11 mouse cellular contexts compared by ENCODE assay signal in genomic region chr17:9765680-9766250, GRCm38 (mm10).
DNase-seq lines count a peak whose midpoint lies in the region; ATAC-seq lines count a peak whose summit lies in the region.
"Had no signal": no experiment of that assay in that cellular context is flagged by ENCODE, and none has a peak within 500 bp of the region (broad histone marks: within the 10 kb centered on the region; RNA-seq: fewer than 3 reads in every experiment).

No protein-coding gene starts in this region.

- no peak overlapping the region for H3K9ac ChIP-seq in heart, embryonic 13.5 days
- H3K9ac ChIP-seq in heart, embryonic 11.5 days (ENCODE audit: low read depth, low read length) = no peak overlapping the region
- no peak overlapping the region for H3K9ac ChIP-seq in forebrain, embryonic 12.5 days
- H3K9ac ChIP-seq in hindbrain, embryonic 16.5 days (ENCODE audit: low read depth, low read length) = no peak overlapping the region
- no peak overlapping the region for H3K9ac ChIP-seq in neural tube, embryonic 14.5 days (replicated peaks; ENCODE audit: low read depth, low read length)
- H3K9ac ChIP-seq: limb, embryonic 15.5 days had no signal

- H3K9me3 ChIP-seq in heart, embryonic 13.5 days = no peaks in the 10 kb centered on the region
- H3K9me3 ChIP-seq in heart, embryonic 11.5 days (replicated peaks; ENCODE audit: control insufficient read depth, low read length) = no peaks in the 10 kb centered on the region
- no peaks in the 10 kb centered on the region for H3K9me3 ChIP-seq in forebrain, embryonic 12.5 days
- no peaks in the 10 kb centered on the region for H3K9me3 ChIP-seq in hindbrain, embryonic 16.5 days (ENCODE audit: control insufficient read depth, low read length)
- H3K9me3 ChIP-seq in neural tube, embryonic 14.5 days (ENCODE audit: control insufficient read depth, low read length) = no peaks in the 10 kb centered on the region
- H3K9me3 ChIP-seq: limb, embryonic 15.5 days had no signal

- no peak for DNase-seq in thymus, postnatal 25 days
- DNase-seq in spleen, adult 18-20 months = no peak
- DNase-seq in testis, postnatal 10 days (ENCODE audit: low spot score) = no peak
- DNase-seq: kidney, postnatal 14 days; thymus, postnatal 36 days had no signal

- H3K27ac ChIP-seq in heart, embryonic 13.5 days (replicated peaks) = no peak overlapping the region
- no peak overlapping the region for H3K27ac ChIP-seq in heart, embryonic 11.5 days (ENCODE audit: low read depth, low read length)
- H3K27ac ChIP-seq in forebrain, embryonic 12.5 days = peak overlapping the region; percentile 90
- peak overlapping the region; percentile 71 for H3K27ac ChIP-seq in hindbrain, embryonic 16.5 days (ENCODE audit: low read depth, low read length)
- peak overlapping the region; percentile 44; the same call in 1 of the 2 replicates for H3K27ac ChIP-seq in neural tube, embryonic 14.5 days (ENCODE audit: low read depth, low read length)

- no peaks in the 10 kb centered on the region for H3K27me3 ChIP-seq in heart, embryonic 13.5 days (replicated peaks)
- H3K27me3 ChIP-seq in heart, embryonic 11.5 days (ENCODE audit: control insufficient read depth, insufficient read depth, low read length) = no peaks in the 10 kb centered on the region
- 0 out of 2 replicates have a peak, but pooled peaks cover 3% of the 10 kb centered on the region for H3K27me3 ChIP-seq in forebrain, embryonic 12.5 days
- H3K27me3 ChIP-seq in hindbrain, embryonic 16.5 days (replicated peaks; ENCODE audit: control insufficient read depth, insufficient read depth, low read length) = no peaks in the 10 kb centered on the region
- H3K27me3 ChIP-seq in neural tube, embryonic 14.5 days (ENCODE audit: control insufficient read depth, insufficient read depth, low read length) = no peaks in the 10 kb centered on the region
- H3K27me3 ChIP-seq: limb, embryonic 15.5 days had no signal

- peaks cover 31% of the 10 kb centered on the region for H3K4me1 ChIP-seq in heart, embryonic 13.5 days
- H3K4me1 ChIP-seq in heart, embryonic 11.5 days (ENCODE audit: control insufficient read depth, insufficient read depth, low read length) = peaks cover 9% of the 10 kb centered on the region; the same call in 1 of the 2 replicates
- peaks cover 43% of the 10 kb centered on the region for H3K4me1 ChIP-seq in forebrain, embryonic 12.5 days
- peaks cover 12% of the 10 kb centered on the region; the same call in 1 of the 2 replicates for H3K4me1 ChIP-seq in hindbrain, embryonic 16.5 days (ENCODE audit: control insufficient read depth, insufficient read depth, low read depth, low read length)
- H3K4me1 ChIP-seq in neural tube, embryonic 14.5 days (ENCODE audit: control insufficient read depth, insufficient read depth, low read length) = peaks cover 23% of the 10 kb centered on the region; the same call in 1 of the 2 replicates

- no peaks in the 10 kb centered on the region for H3K36me3 ChIP-seq in heart, embryonic 13.5 days
- no peaks in the 10 kb centered on the region for H3K36me3 ChIP-seq in heart, embryonic 11.5 days (ENCODE audit: control insufficient read depth, insufficient read depth, low read length)
- no peaks in the 10 kb centered on the region for H3K36me3 ChIP-seq in forebrain, embryonic 12.5 days (replicated peaks)
- no peaks in the 10 kb centered on the region for H3K36me3 ChIP-seq in hindbrain, embryonic 16.5 days (ENCODE audit: control insufficient read depth, insufficient read depth, low read length)
- no peaks in the 10 kb centered on the region for H3K36me3 ChIP-seq in neural tube, embryonic 14.5 days (ENCODE audit: control insufficient read depth, insufficient read depth, low read length)
- H3K36me3 ChIP-seq: limb, embryonic 15.5 days had no signal

- ATAC-seq in heart, embryonic 13.5 days (ENCODE audit: extremely low read depth, insufficient number of reproducible peaks, low FRiP score, low TSS enrichment) = no peak
- no peak for ATAC-seq in heart, embryonic 11.5 days (replicated peaks; ENCODE audit: insufficient number of reproducible peaks, low FRiP score, low TSS enrichment)
- ATAC-seq in forebrain, embryonic 12.5 days (ENCODE audit: low FRiP score) = no peak
- ATAC-seq in hindbrain, embryonic 16.5 days = no peak
- no peak; the same call in 1 of the 2 replicates for ATAC-seq in neural tube, embryonic 14.5 days (ENCODE audit: low read depth)

- WGBS in heart, embryonic 13.5 days = 74% methylated on average over 5 of the region's 5 CpGs
- 65% methylated on average over 5 of the region's 5 CpGs for WGBS in heart, embryonic 11.5 days (ENCODE audit: insufficient replicate concordance)
- 52% methylated on average over 5 of the region's 5 CpGs for WGBS in forebrain, embryonic 12.5 days
- 40% methylated on average over 5 of the region's 5 CpGs for WGBS in hindbrain, embryonic 16.5 days
- WGBS in neural tube, embryonic 14.5 days = 33% methylated on average over 5 of the region's 5 CpGs

- peak overlapping the region; percentile 69 for H3K4me2 ChIP-seq in heart, embryonic 13.5 days
- no peak overlapping the region for H3K4me2 ChIP-seq in heart, embryonic 11.5 days
- no peak overlapping the region for H3K4me2 ChIP-seq in forebrain, embryonic 12.5 days
- H3K4me2 ChIP-seq in hindbrain, embryonic 16.5 days (ENCODE audit: low read length) = no peak overlapping the region
- no peak overlapping the region for H3K4me2 ChIP-seq in neural tube, embryonic 14.5 days (ENCODE audit: low read depth, low read length)

- no peak overlapping the region for H3K4me3 ChIP-seq in heart, embryonic 13.5 days
- H3K4me3 ChIP-seq in heart, embryonic 11.5 days (ENCODE audit: low read depth, low read length) = no peak overlapping the region
- no peak overlapping the region for H3K4me3 ChIP-seq in forebrain, embryonic 12.5 days (replicated peaks)
- no peak overlapping the region for H3K4me3 ChIP-seq in hindbrain, embryonic 16.5 days (ENCODE audit: low read length)
- H3K4me3 ChIP-seq in neural tube, embryonic 14.5 days (ENCODE audit: low read depth, low read length) = no peak overlapping the region

Comparison
In these comparisons a context has a peak if more than half of its experiments do, and no peak if none do; other contexts are left out.
1. H3K27ac ChIP-seq: peak in forebrain, embryonic 12.5 days (single experiment), hindbrain, embryonic 16.5 days (single experiment) and neural tube, embryonic 14.5 days (single experiment); none in heart, embryonic 13.5 days (single experiment) and heart, embryonic 11.5 days (single experiment).